Mouse (Mus musculus): ENCODE data around the gene Echdc1.
"Not testable (repeated sequence)": the region's sequence is repeated elsewhere in the genome, so short reads cannot be mapped to it uniquely, and the experiment has no call there.

Echdc1 gene

DNA sequence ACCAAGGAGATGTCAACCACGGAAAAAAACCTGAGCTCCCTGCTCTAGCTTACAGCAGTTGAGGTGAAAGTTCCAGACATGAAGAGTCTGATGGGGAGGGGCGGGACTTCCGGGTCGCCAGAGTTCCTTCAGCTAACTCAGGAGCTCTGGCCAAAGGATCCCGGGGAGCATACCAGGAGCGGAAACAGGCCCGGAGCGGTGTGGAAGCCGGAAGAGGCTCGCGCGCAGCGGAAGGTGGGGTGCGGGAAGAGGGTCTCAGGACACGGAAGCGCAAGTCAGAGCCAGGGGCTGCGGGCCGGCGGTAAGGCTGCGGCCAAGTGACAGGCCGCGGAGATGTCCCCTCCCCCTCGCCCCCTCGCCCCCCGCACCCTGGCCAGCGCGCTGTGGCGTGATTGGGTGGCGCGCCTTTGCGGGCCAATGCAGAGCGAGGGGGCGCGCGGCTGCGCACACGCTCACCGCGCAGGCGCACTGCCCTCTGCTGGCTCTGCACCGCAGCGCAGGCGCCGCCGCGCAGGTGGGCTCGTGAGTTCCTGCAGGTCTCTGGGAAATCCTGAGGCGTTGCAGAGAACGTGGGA lies at the start of gene Echdc1:
Gene Echdc1, plus strand, starts transcription at position 103 of the 575 bp plus-strand sequence.
- peak; percentile 91 for DNase-seq (ENCODE audit: extremely low spot score, low spot score)

GRCm38 (mm10) chr10:29281736-29282135 lies 31.2 kb upstream of the Echdc1 start:
- no peak for DNase-seq (ENCODE audit: extremely low spot score, low spot score)

GRCm38 (mm10) chr10:29285757-29286156 lies 27.2 kb upstream of the Echdc1 start:
- DNase-seq (ENCODE audit: extremely low spot score, low spot score), result no peak

- no peak for DNase-seq (ENCODE audit: extremely low spot score, low spot score)
These were observed 10.7 kb upstream of the Echdc1 start for GRCm38 (mm10) chr10:29302230-29302629.

DNA sequence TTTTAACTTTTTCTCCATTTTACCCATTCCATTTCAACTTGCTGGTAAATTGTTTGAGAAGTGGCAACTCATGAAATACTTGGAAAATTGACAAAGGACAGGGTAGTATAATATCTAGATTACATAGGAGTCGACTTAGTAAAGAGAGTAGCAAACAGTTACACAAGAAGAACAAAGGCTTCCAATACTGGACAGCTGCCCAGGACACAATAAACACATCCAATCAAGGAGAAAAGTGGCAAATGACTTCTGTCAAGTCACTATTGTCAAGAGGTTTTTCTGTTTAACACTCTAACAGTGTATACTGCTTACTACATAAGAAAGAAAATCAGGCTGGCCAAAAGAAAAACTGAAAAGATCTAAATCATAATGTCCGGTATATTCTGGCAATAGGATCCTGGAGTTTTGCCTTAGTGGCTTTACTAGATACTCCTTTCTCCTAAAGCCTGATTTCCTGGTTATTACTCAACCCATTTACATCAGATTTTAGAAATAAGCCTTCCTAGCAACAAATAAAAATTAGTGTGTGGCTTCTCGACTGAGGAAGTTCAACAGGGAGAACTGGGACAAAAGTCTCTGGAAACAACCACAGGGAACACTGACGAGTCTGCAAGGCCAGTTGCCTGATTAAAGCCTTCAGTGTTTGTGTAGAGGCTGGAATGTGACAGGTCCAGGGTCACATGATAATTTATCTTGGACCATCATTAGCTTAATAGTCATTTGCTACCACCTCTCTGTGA lies 1.3 kb upstream of the Echdc1 start:
- no peak for DNase-seq (ENCODE audit: extremely low spot score, low spot score)

GRCm38 (mm10) chr10:29313905-29314304 lies 939 bp downstream of the Echdc1 start:
- no peak for DNase-seq (ENCODE audit: extremely low spot score, low spot score)

GRCm38 (mm10) chr10:29324817-29325216 lies 11.9 kb downstream of the Echdc1 start:
- no peak for DNase-seq (ENCODE audit: extremely low spot score, low spot score)

DNA sequence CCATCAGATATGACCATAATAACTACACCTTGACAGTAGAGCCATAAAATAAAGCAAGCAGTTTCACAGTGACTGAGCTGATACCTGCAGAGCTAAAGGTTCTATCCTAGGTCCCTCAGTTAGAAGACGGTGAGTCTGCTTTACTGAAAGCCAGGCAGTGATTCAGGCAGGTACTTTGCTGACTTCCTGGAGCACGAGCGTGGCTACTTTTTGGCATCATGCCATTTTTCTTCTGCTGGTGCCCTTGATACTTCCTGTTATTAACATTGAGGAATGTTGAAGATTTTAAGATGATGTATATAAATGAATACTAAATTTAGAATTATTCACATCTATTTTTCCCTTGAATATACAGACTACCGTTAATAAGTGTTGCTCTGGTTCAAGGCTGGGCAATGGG lies 20.9 kb downstream of the Echdc1 start:
- no peak for DNase-seq (ENCODE audit: extremely low spot score, low spot score)

DNA sequence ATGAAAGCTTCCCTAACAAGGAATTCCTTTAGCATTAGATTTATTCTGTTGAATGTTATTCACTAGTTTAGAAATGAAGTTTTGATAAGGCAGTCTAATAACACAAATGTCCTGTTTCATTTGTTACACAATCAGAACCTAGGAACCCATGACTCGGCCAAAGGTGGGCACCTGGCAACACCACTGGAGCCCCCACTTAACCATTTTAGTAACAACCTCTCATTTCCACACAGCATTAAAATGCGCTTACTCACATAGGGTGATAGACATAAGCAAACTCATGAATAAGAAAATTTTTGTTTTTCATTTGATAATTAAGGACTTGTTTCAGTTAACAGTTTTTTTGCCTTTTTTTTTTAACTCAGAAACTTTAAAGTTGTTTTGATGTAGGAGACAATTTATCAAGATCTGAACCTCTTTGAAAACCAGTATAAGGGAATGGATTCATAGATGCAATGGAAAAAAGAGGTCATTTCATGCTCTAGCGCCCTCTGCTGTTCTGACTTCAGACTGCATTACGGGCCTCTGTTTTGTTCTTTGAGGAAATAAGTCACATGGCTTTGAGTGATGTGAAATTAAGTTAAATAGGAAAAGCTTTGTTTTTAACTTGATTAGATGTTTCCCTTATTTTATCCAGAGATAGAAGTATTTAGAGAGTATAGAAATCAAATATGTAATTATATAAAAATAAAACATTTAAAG lies 25.5 kb downstream of the Echdc1 start:
- DNase-seq (ENCODE audit: extremely low spot score, low spot score), result peak; percentile 70

- DNase-seq (ENCODE audit: extremely low spot score, low spot score), result no peak
These were observed 31.3 kb downstream of the Echdc1 start for GRCm38 (mm10) chr10:29344232-29344631.

DNA sequence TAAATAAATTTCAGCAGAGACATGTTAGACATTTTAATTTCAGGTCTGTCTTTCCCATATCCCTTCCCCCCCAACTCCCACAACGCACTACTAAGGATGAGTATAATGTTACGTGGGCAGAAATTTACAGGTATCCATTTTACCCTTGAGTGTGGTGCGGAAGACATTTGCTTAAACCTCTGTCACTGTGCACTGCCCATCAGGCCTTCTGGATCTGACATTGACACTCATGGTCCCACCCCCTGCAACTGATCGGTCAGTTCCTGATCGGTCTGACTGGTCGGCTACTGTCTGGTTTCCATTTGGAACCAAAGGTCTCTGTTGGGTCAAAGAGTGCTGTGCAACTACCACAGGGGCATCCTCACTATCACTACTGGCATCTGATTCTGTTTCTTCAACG lies 33.7 kb downstream of the Echdc1 start:
- no peak for DNase-seq (ENCODE audit: extremely low spot score, low spot score)

DNA sequence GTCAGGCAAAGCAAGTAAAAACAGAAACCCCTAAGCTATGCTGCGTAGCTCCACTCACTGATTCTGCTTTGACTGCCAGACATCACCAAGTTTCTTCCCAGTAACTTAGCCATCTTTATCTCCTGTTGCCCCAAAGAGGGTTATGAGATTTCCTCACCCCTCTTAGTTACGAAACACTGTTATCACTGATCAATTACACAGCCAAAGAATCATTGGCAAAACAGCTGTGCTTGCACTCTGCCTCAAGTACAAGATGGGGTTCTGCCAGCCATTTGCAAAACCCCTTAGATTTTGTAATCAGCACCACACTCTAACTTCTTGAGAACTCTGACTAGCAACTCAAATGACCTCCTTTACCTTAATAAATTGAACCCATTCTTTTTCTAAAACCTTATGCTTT lies 38.5 kb downstream of the Echdc1 start:
- DNase-seq (ENCODE audit: extremely low spot score, low spot score), result no peak

- DNase-seq (ENCODE audit: extremely low spot score, low spot score), result no peak
These were observed 39.6 kb downstream of the Echdc1 start for GRCm38 (mm10) chr10:29352575-29352974.

DNA sequence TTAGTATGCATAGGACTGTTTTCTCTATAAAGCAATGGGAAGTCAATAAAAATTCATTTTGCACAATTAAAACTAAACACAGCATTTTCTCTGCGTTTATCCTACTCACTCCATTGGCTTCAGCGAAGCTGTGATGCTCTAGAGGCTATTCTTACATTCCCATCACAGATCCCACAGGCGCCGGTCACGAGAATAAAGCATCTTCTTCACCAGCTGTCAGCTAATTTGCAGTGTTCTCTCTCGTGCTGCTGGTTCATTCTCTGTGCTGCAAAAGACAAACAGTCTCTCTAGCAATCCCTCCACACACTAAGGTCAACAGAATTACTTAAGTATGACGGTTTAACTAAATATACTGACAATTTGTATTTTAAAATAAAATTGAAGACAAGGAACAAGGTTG lies 41.2 kb downstream of the Echdc1 start:
- no peak for DNase-seq (ENCODE audit: extremely low spot score, low spot score)

DNA sequence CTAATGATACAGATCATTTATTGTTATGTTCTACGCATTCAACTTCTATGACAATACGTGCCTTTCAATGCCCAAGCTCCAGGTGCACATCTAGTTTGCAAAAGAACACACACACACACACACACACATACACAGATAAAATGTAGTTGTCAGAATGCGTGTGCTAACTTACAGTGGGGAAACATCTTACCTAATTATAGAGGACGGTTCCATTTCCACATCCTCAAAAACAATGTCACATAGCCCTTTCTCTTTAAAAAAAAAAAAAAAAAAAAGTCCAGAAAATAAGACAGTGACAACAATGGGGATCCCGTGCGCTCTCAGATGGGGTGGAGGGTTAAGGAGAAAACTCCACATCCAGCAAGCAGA lies 48.1 kb downstream of the Echdc1 start:
- DNase-seq (ENCODE audit: extremely low spot score, low spot score), result no peak

GRCm38 (mm10) chr10:29361464-29362196 lies 48.7 kb downstream of the Echdc1 start:
- DNase-seq (ENCODE audit: extremely low spot score, low spot score), result peak; percentile 88

GRCm38 (mm10) chr10:29362197-29362900 lies 49.4 kb downstream of the Echdc1 start, which contains the start of gene Rnf146:
Rnf146 (minus strand) TSS chr10:29362442.
- no peak for DNase-seq (ENCODE audit: extremely low spot score, low spot score)

DNA sequence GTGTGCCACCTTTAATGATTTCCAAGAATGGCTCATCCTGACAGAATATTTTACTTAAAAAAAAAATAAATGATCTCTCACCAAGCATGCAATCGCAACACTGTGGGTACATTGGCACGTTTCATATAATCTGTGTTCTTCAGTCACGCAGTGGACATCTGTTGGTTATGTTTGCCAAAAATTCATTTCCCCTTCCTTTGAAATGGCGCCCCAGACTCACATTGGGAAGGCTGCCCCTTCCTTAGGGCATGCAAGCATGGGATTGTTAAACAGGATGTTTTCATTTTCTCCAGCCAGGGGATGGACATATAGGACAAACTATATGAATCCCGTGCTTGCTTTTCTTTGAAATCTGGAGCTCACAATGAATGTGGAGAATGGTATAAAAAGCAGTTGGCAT lies 61.1 kb downstream of the Echdc1 start:
- no peak for DNase-seq (ENCODE audit: extremely low spot score, low spot score)

DNA sequence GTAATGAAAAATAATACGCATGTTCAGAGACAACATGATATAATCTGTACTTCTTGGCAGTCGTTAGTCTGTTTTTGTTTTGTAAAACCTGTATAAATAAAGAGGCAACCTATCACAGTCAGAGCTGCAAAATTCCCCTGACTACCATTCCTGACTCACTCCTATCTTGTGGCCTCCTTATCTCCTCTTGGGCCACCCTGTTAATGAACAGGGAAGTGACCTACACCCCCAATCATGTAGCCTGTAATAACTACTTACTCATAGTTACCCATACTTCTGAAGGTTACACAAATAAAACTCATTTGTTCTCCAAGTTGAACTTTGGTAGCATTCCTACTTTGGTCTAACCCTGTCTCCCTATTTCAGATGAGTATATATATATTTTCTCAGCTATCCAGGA lies 68.6 kb downstream of the Echdc1 start:
- DNase-seq (ENCODE audit: extremely low spot score, low spot score), result no peak

- not testable (repeated sequence) for DNase-seq (ENCODE audit: extremely low spot score, low spot score)
These were observed 81.9 kb downstream of the Echdc1 start for GRCm38 (mm10) chr10:29394890-29395289.
